Mouse (Mus musculus) spleen, postnatal 14 days (tissue): ENCODE measurements around the gene Hps6.

Experiments used
- DNase-seq, 2 experiments: peaks; one replicate each; pipeline ENCODE4 v3.0.0; 2021 to 2022; ENCODE audit warnings: low spot score in 2 of 2

The Hps6 gene

DNA sequence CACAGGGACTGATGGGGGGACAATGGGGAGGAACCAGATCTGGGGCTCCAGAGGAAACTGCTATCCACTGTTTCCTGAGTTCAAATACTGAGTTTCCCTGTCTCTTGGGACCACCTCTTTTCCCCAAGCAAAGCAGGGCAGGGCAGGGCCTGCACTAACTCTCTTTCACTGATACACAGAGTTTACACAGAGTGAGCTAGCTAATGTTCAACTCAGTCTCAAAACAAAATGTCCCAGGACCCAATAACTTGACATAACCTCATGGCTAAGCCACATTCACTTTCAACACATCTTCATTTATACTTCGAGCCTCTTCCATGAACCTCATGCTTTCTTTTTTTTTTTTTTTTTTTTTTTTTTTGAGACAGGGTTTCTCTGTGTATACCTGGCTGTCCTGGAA lies 26.3 kb downstream of the Hps6 start:
- DNase-seq: no peak

GRCm38 (mm10) chr19:46030196-46030983 lies 27.1 kb downstream of the Hps6 start:
- DNase-seq: no peak

- DNase-seq: no peak
These were observed 28.6 kb downstream of the Hps6 start for GRCm38 (mm10) chr19:46031689-46032432.

GRCm38 (mm10) chr19:46032731-46033510 lies 29.6 kb downstream of the Hps6 start:
- DNase-seq: no peak

- no peak for DNase-seq
These were observed 30.6 kb downstream of the Hps6 start for GRCm38 (mm10) chr19:46033911-46034310.

- DNase-seq: no peak
These were observed 32.7 kb downstream of the Hps6 start for GRCm38 (mm10) chr19:46035971-46036370.

GRCm38 (mm10) chr19:46036477-46037242 lies 33.4 kb downstream of the Hps6 start:
- peak in 1 of 2 experiments; percentile 52 for DNase-seq

DNA sequence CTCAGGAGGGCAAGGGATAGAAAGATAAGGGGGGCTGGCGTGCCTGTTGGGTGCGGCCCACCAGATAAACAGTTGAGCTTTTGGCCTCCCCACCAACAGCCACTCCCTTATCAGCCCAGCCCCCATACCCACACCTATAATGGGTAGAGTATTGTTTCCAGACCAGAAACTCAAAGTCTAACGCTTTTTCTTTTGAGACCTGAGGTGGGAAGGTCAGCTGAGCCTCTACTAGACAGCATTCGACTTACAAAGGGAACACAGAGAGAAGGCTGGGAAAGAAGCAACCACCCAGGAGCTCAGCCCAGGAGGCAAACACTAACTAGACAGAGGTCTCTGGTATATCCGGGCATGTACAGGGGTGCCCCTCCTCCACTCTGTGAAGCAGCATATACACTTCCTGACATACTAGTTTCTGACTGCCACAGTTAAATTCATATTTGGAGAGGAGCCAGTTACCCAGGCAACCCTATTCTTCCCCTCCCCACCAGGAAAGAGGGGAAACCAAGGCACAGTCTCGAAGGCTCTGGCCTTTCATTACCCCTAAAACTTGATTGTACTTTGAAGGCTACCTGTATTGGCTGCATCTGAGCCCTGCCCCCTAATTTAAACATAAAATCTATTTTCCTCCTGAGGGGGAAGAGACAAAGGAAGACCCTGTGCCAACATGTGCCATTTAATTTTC lies 34.1 kb downstream of the Hps6 start:
- DNase-seq: no peak

- DNase-seq: no peak
These were observed 34.9 kb downstream of the Hps6 start for GRCm38 (mm10) chr19:46037925-46038850.

DNA sequence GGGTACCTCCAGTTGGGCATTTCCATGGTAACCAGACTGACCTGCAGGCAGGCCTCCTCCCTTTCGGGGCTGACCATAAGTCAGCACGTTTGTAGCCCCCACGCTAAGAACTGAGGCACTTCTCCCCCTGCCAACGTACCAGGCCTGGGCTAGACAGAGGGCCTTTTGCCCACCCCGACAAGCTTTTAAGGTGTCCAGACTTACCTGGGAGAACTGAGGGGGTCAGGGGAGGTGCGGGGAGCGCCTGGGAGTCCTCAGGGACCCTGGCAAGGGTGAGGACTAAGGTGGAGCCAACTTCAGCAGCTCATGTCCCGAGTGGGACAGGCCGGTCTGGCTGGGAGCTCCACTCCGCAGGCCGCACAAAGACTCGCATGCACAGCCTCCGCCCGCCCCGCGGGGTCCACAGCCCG lies 35.5 kb downstream of the Hps6 start:
- no peak for DNase-seq

- DNase-seq: peak; percentile 80 to 89
These were observed 36.2 kb downstream of the Hps6 start for GRCm38 (mm10) chr19:46039478-46039877.

GRCm38 (mm10) chr19:46040149-46040902 lies 37.0 kb downstream of the Hps6 start:
- no peak for DNase-seq

GRCm38 (mm10) chr19:46041299-46041932 lies 38.1 kb downstream of the Hps6 start:
- DNase-seq: no peak

- peak in 1 of 2 experiments; percentile 52 for DNase-seq
These were observed 38.7 kb downstream of the Hps6 start for GRCm38 (mm10) chr19:46041933-46042475.

GRCm38 (mm10) chr19:46042476-46043011 lies 39.2 kb downstream of the Hps6 start:
- no peak for DNase-seq

- no peak for DNase-seq
These were observed 40.1 kb downstream of the Hps6 start for GRCm38 (mm10) chr19:46043380-46043779.

- DNase-seq: no peak
These were observed 41.1 kb downstream of the Hps6 start, which contains the start of gene Pprc1 for GRCm38 (mm10) chr19:46044271-46044992. TSS of gene Pprc1 (plus strand) at chr19:46044886.
